Mouse (Mus musculus): Measurements from ENCODE around the gene Hsh2d. TPM values are rescaled to one million over a fixed set of nuclear protein-coding genes. Genes with fewer than 3 reads are reported as not detected.

Hsh2d gene
- 0.09 TPM in 1 of 2 replicates, not detected in the other for polyA plus RNA-seq (2016; fragmentation: Nextera tagmentation; extraction: Ambion mirVana)

GRCm38 (mm10) chr8:72189417-72190214 is at the start of gene Hsh2d:
Gene Hsh2d, plus strand, starts transcription at chr8:72189638.
- no peaks in the 10 kb centered on the region for H3K4me1 ChIP-seq (replicated peaks)
- WGBS = 67% methylated on average over 12 of the region's 12 CpGs
- no peak within 1 kb of the TSS for H3K9ac ChIP-seq
- ATAC-seq (ENCODE audit: insufficient number of reproducible peaks, low FRiP score) = no peak
- no peaks in the 10 kb centered on the region for H3K9me3 ChIP-seq (replicated peaks)
- no peak within 1 kb of the TSS for H3K4me3 ChIP-seq
- no peak within 1 kb of the TSS for H3K27ac ChIP-seq (ENCODE audit: poor library complexity, severe bottlenecking)
- no peak within 1 kb of the TSS for H3K4me2 ChIP-seq
- H3K27me3 ChIP-seq (replicated peaks) = no peaks in the 10 kb centered on the region
- H3K36me3 ChIP-seq = no peaks in the 10 kb centered on the region

DNA sequence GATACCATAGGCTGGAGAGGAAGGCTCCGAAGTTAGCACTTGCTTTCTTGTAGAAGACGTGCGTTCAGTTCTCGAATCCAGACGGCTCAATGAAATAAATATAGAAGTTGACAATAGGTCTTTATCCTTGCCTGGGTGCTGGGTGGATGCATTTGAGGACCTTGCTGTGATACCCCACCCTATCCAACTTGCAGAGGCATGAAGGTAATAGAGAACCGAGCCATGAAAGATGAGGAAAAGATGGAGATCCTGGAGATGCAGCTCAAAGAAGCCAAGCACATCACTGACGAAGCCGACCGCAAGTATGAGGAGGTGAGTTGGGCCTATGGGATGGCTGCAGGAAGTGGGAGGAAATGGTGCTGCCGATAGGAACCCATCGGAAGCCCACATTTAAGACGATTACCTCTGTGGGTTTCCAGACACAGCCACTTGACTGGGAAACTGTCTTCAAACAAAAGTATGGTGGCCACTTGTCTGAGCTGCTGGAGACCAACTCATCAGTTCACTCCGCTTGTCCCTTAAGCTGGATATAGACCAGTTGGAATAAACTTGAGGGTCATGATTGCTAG is 46.1 kb upstream of the Hsh2d start:
- 89% methylated on average over 13 of the region's 13 CpGs for WGBS

DNA sequence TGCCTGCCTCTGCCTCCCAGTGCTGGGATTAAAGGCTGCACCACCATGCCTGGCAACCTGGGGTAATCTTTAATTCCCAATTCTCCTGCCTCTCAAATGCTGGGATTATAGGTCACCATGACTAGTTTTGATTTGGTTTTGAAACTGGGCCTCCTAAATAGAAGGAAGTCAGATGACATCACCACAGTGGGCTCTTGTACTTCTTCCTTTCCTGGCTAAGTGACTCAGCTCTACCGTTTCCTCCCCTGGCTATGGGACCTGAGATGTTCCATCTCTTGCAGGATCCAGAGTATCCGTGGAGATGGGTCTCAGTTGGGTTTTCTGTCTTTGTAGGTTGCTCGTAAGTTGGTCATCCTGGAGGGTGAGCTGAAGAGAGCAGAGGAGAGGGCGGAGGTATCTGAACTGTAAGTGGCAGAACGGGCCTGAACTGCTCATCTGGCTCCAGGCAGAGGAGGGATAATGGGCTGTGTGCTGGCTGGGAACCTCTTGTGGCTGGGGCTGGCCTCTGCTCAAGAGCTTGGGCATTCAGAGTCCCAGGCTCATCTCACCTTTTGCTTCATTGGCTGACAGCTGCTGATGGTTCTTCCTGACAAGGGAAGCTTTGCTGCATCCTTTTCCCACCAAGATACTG is 45.0 kb upstream of the Hsh2d start:
- Histone ChIP-seq H3K4me3 (no peak overlapping the region), H3K4me2 (no peak overlapping the region), H3K4me1 (replicated peaks) (peaks cover 43% of the 10 kb centered on the region), H3K36me3 (peaks cover 93% of the 10 kb centered on the region), H3K27me3 (replicated peaks) (no peaks in the 10 kb centered on the region), H3K9ac (no peak overlapping the region), H3K27ac (ENCODE audit: poor library complexity, severe bottlenecking) (no peak overlapping the region), H3K9me3 (replicated peaks) (no peaks in the 10 kb centered on the region)
- WGBS = 75% methylated on average over 5 of the region's 5 CpGs
- no peak for ATAC-seq (ENCODE audit: insufficient number of reproducible peaks, low FRiP score)

More for the DNA sequence above, 46.1 kb upstream of the Hsh2d start:
- Histone ChIP-seq H3K4me3 (no peak overlapping the region), H3K36me3 (peaks cover 95% of the 10 kb centered on the region), H3K9ac (no peak overlapping the region), H3K9me3 (replicated peaks) (no peaks in the 10 kb centered on the region), H3K27me3 (replicated peaks) (no peaks in the 10 kb centered on the region), H3K4me1 (replicated peaks) (peaks cover 43% of the 10 kb centered on the region), H3K27ac (ENCODE audit: poor library complexity, severe bottlenecking) (no peak overlapping the region), H3K4me2 (no peak overlapping the region)
- no peak for ATAC-seq (ENCODE audit: insufficient number of reproducible peaks, low FRiP score)

GRCm38 (mm10) chr8:72145511-72145910 is 43.9 kb upstream of the Hsh2d start:
- peaks cover 93% of the 10 kb centered on the region for H3K36me3 ChIP-seq
- H3K27me3 ChIP-seq (replicated peaks) = no peaks in the 10 kb centered on the region
- H3K27ac ChIP-seq (ENCODE audit: poor library complexity, severe bottlenecking) = 0 out of 2 replicates have a peak overlapping the region, but pooled peaks have one; percentile 51
- no peaks in the 10 kb centered on the region for H3K9me3 ChIP-seq (replicated peaks)
- H3K4me1 ChIP-seq (replicated peaks) = peaks cover 38% of the 10 kb centered on the region
- H3K4me2 ChIP-seq = no peak overlapping the region
- no peak for ATAC-seq (ENCODE audit: insufficient number of reproducible peaks, low FRiP score)
- 85% methylated on average over 3 of the region's 3 CpGs for WGBS
- H3K4me3 ChIP-seq = no peak overlapping the region
- no peak overlapping the region for H3K9ac ChIP-seq

GRCm38 (mm10) chr8:72146056-72146455 is 43.4 kb upstream of the Hsh2d start:
- H3K36me3 ChIP-seq = peaks cover 93% of the 10 kb centered on the region
- H3K27me3 ChIP-seq (replicated peaks) = no peaks in the 10 kb centered on the region
- H3K9ac ChIP-seq = 0 out of 2 replicates have a peak overlapping the region, but pooled peaks have one; percentile 2
- H3K4me3 ChIP-seq = no peak overlapping the region
- peaks cover 37% of the 10 kb centered on the region for H3K4me1 ChIP-seq (replicated peaks)
- no peaks in the 10 kb centered on the region for H3K9me3 ChIP-seq (replicated peaks)
- no peak for ATAC-seq (ENCODE audit: insufficient number of reproducible peaks, low FRiP score)
- H3K27ac ChIP-seq (ENCODE audit: poor library complexity, severe bottlenecking) = peak overlapping the region; percentile 51; the same call in 1 of the 2 replicates
- H3K4me2 ChIP-seq = no peak overlapping the region
- WGBS = 68% methylated on average over 1 of the region's 1 CpGs

- no peak for ATAC-seq (ENCODE audit: insufficient number of reproducible peaks, low FRiP score)
- Histone ChIP-seq H3K27ac (ENCODE audit: poor library complexity, severe bottlenecking) (peak overlapping the region; percentile 51), H3K4me2 (no peak overlapping the region), H3K4me3 (no peak overlapping the region), H3K9ac (peak overlapping the region; percentile 14; the same call in 1 of the 2 replicates), H3K4me1 (replicated peaks) (peaks cover 34% of the 10 kb centered on the region), H3K36me3 (peaks cover 93% of the 10 kb centered on the region), H3K9me3 (replicated peaks) (no peaks in the 10 kb centered on the region), H3K27me3 (replicated peaks) (no peaks in the 10 kb centered on the region)
- 78% methylated on average over 3 of the region's 3 CpGs for WGBS
Observed at GRCm38 (mm10) chr8:72146556-72146955, 42.9 kb upstream of the Hsh2d start.

- H3K4me3 ChIP-seq = no peak overlapping the region
- 37% methylated on average over 2 of the region's 2 CpGs for WGBS
- no peak overlapping the region for H3K4me2 ChIP-seq
- H3K27ac ChIP-seq (ENCODE audit: poor library complexity, severe bottlenecking) = peak overlapping the region; percentile 51
- peaks cover 33% of the 10 kb centered on the region for H3K4me1 ChIP-seq (replicated peaks)
- peaks cover 93% of the 10 kb centered on the region for H3K36me3 ChIP-seq
- no peak overlapping the region for H3K9ac ChIP-seq
- no peaks in the 10 kb centered on the region for H3K27me3 ChIP-seq (replicated peaks)
- no peaks in the 10 kb centered on the region for H3K9me3 ChIP-seq (replicated peaks)
- no peak for ATAC-seq (ENCODE audit: insufficient number of reproducible peaks, low FRiP score)
Observed at GRCm38 (mm10) chr8:72147266-72147665, 42.2 kb upstream of the Hsh2d start.

DNA sequence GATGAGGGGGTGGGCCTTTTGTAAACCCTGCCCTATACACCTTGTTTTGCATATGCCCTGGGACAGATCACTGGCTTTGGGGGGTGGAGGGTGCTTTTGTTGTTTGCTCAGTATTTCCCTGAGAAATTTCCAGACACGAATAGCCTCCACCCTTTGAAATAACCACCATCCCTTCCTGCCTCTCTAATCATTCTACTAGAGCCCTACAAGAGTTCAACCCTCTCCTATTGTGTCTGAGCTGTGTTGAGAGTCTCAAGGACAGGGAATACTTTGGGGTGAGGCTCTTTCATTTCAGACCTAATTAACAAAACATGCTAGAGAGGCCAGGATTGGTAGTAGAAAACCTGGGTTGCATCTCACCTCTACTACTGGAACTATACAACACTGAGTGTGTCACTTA is 40.4 kb upstream of the Hsh2d start:
- H3K9me3 ChIP-seq (replicated peaks) = no peaks in the 10 kb centered on the region
- no peak overlapping the region for H3K27ac ChIP-seq (ENCODE audit: poor library complexity, severe bottlenecking)
- 63% methylated on average over 1 of the region's 1 CpGs for WGBS
- peaks cover 30% of the 10 kb centered on the region for H3K4me1 ChIP-seq (replicated peaks)
- H3K4me2 ChIP-seq = no peak overlapping the region
- no peak for ATAC-seq (ENCODE audit: insufficient number of reproducible peaks, low FRiP score)
- peaks cover 92% of the 10 kb centered on the region for H3K36me3 ChIP-seq
- H3K4me3 ChIP-seq = no peak overlapping the region
- H3K27me3 ChIP-seq (replicated peaks) = no peaks in the 10 kb centered on the region
- no peak overlapping the region for H3K9ac ChIP-seq

GRCm38 (mm10) chr8:72151418-72152078 is 37.9 kb upstream of the Hsh2d start:
- Histone ChIP-seq H3K9me3 (replicated peaks) (no peaks in the 10 kb centered on the region), H3K4me2 (no peak overlapping the region), H3K4me3 (no peak overlapping the region), H3K36me3 (peaks cover 75% of the 10 kb centered on the region), H3K4me1 (replicated peaks) (peaks cover 11% of the 10 kb centered on the region), H3K27ac (ENCODE audit: poor library complexity, severe bottlenecking) (no peak overlapping the region), H3K27me3 (replicated peaks) (no peaks in the 10 kb centered on the region), H3K9ac (no peak overlapping the region)
- ATAC-seq (ENCODE audit: insufficient number of reproducible peaks, low FRiP score) = no peak
- WGBS = 79% methylated on average over 3 of the region's 3 CpGs

DNA sequence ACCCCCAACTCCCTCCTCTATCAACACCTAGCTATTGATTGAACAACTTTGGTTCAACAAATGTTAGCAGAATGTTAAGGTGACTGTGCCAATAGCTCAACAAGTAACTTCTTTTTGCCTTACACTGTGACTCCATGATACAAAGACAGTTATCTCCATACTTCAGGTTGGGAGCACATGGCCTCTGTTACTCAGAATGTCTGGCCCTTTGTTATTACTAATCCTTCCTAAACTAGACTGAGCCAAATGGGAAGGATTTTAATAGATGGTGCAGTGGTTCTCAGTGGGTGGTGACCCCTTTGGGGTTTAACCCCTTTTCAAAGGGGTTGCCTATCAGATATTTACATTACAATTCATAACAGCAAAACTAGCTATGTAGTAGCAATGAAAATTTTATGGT is 36.1 kb upstream of the Hsh2d start:
- no peak for ATAC-seq (ENCODE audit: insufficient number of reproducible peaks, low FRiP score)
- Histone ChIP-seq H3K27me3 (replicated peaks) (no peaks in the 10 kb centered on the region), H3K4me1 (replicated peaks) (no peaks in the 10 kb centered on the region), H3K36me3 (peaks cover 58% of the 10 kb centered on the region), H3K9ac (no peak overlapping the region), H3K4me3 (no peak overlapping the region), H3K9me3 (replicated peaks) (no peaks in the 10 kb centered on the region), H3K4me2 (no peak overlapping the region), H3K27ac (ENCODE audit: poor library complexity, severe bottlenecking) (no peak overlapping the region)

GRCm38 (mm10) chr8:72158096-72158495 is 31.3 kb upstream of the Hsh2d start:
- no peaks in the 10 kb centered on the region for H3K27me3 ChIP-seq (replicated peaks)
- H3K36me3 ChIP-seq = peaks cover 14% of the 10 kb centered on the region
- H3K27ac ChIP-seq (ENCODE audit: poor library complexity, severe bottlenecking) = no peak overlapping the region
- H3K4me3 ChIP-seq = no peak overlapping the region
- H3K9ac ChIP-seq = no peak overlapping the region
- no peak overlapping the region for H3K4me2 ChIP-seq
- H3K4me1 ChIP-seq (replicated peaks) = peaks cover 15% of the 10 kb centered on the region
- no peaks in the 10 kb centered on the region for H3K9me3 ChIP-seq (replicated peaks)
- 80% methylated on average over 2 of the region's 2 CpGs for WGBS
- no peak for ATAC-seq (ENCODE audit: insufficient number of reproducible peaks, low FRiP score)
